Mouse (Mus musculus) liver, embryonic 18 days (tissue): ENCODE measurements around the gene Ss18l1. TPM values are rescaled to one million over a fixed set of nuclear protein-coding genes. Genes with fewer than 3 reads are reported as not detected.

Experiments
- polyA plus RNA-seq: library from polyadenylated mRNA; depleted of rRNA; stranded (reverse); fragments of >200 nt; gene quantifications from 2 replicates; pipeline ENCODE4 v1.2.3, GENCODE M21; 2012; rRNA removed

Ss18l1 gene
- 1.2 and 1.5 TPM in 2 replicates for polyA plus RNA-seq

GRCm38 (mm10) chr2:180042256-180042857, at the start of gene Ss18l1, which contains the start of gene Psma7:
Gene Ss18l1 (plus strand): TSS chr2:180042509.
Gene Psma7 (minus strand): TSS chr2:180042433.

GRCm38 (mm10) chr2:180024401-180025098, 17.8 kb upstream of the Ss18l1 start, which contains the start of gene Lsm14b:
Gene Lsm14b (plus strand): TSS chr2:180024987.

GRCm38 (mm10) chr2:180070481-180071453, 28.5 kb downstream of the Ss18l1 start, which contains the start of gene Mtg2:
Gene Mtg2 (plus strand): TSS chr2:180070588.

DNA sequence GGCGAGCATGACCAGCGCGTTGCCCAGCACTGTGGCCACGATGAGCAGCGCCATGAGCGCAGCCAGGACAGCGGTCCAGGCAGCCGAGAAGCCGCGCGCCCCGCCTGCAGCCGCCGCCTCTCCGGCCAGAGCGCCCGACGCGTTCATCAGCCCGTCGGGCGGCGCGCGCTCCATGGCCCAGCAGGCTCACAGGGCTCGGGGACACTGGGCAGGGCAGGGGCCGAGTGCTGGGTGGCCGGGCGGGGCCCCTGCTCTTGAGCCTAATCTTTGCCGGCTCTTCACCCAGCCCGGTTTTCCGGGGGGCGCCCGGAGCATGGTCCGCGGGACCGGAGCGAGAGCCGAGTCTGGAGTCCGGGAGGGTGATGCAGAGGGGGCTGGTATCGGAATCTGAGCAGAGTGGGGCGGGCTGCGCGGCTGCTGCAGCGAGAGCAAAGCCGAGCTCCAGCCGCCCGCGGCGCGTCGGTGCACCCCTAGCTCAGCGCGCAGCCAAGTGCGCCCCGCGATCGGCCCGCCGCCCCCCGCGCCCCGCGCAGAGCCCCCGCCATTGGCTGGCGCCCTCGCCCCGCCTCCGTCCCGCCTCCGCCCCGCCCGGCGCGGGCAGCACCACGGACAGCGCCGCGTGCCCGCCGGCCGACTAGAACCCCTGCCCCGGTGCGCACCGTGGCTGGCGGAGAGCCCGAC, 61.8 kb downstream of the Ss18l1 start, which contains the start of gene Hrh3:
TSS of gene Hrh3 (minus strand) at position 511 of the 681 bp plus-strand sequence.

GRCm38 (mm10) chr2:180118661-180119438, 76.5 kb downstream of the Ss18l1 start, which contains the start of gene Osbpl2:
Gene Osbpl2 (plus strand): TSS chr2:180119306.

Other genes with a start within 250 kb of the Ss18l1 start
- gene Taf4, start 65.9 kb upstream of the Ss18l1 start, polyA plus RNA-seq, result 3.0 and 4.0 TPM in 2 replicates
- gene Lsm14b, start 17.5 kb upstream of the Ss18l1 start, polyA plus RNA-seq, result 8.1 and 8.8 TPM in 2 replicates
- 112 and 122 TPM in 2 replicates for gene Psma7, start 76 bp upstream of the Ss18l1 start, polyA plus RNA-seq
- 8.5 and 9.7 TPM in 2 replicates for gene Mtg2, start 28.1 kb downstream of the Ss18l1 start, polyA plus RNA-seq
- not detected in 2 replicates for gene Hrh3, start 62.0 kb downstream of the Ss18l1 start, polyA plus RNA-seq
- gene Osbpl2, start 76.8 kb downstream of the Ss18l1 start, polyA plus RNA-seq, result 6.8 and 7.0 TPM in 2 replicates
- 32.1 and 33.1 TPM in 2 replicates for gene Adrm1, start 129.0 kb downstream of the Ss18l1 start, polyA plus RNA-seq
- gene Lama5, start 183.3 kb downstream of the Ss18l1 start, polyA plus RNA-seq, result 4.1 and 6.3 TPM in 2 replicates
- gene Rps21, start 214.9 kb downstream of the Ss18l1 start, polyA plus RNA-seq, result 1,569 and 1,678 TPM in 2 replicates
- 5.7 and 6.2 TPM in 2 replicates for gene Cables2, start 231.0 kb downstream of the Ss18l1 start, polyA plus RNA-seq
- gene Rbbp8nl, start 247.4 kb downstream of the Ss18l1 start, polyA plus RNA-seq, result 0.01 TPM in 1 of 2 replicates, not detected in the other